Mouse (Mus musculus) limb, embryonic 11.5 days (tissue): Measurements from ENCODE around the gene Grin2b. TPM values are rescaled to one million over a fixed set of nuclear protein-coding genes. Genes with fewer than 3 reads are reported as not detected.

Experiments used
- ATAC-seq: fragments of 200-750 bp; cut with Nextera tagmentation; 2 replicates; pipeline ENCODE4 v1.8.0; 2017; ENCODE audit warnings: low read depth; ENCODE audit not compliant: insufficient number of reproducible peaks, low FRiP score, low TSS enrichment
- DNase-seq: peaks from one replicate; pipeline ENCODE4 v3.0.0-alpha.2; 2015; ENCODE audit warnings: low spot score
- H3K27ac ChIP-seq: fragments of 300-500 bp; sonication (generic); replicated peaks from 2 replicates; pipeline ENCODE4 v1.5.1; 2014; ENCODE audit warnings: low read depth, mild to moderate bottlenecking, low read length
- H3K27me3 ChIP-seq: fragments of 300-500 bp; sonication (generic); 2 replicates; pipeline ENCODE4 v1.6.1; 2014; ENCODE audit warnings: mild to moderate bottlenecking, low read length, mixed read lengths; ENCODE audit not compliant: control insufficient read depth, insufficient read depth
- H3K36me3 ChIP-seq: fragments of 300-500 bp; sonication (generic); 2 replicates; pipeline ENCODE4 v1.6.1; 2014; ENCODE audit warnings: mild to moderate bottlenecking, low read length, moderate library complexity, mixed read lengths; ENCODE audit not compliant: control insufficient read depth, insufficient read depth
- H3K4me1 ChIP-seq: fragments of 300-500 bp; sonication (generic); 2 replicates; pipeline ENCODE4 v1.6.1; 2014; ENCODE audit warnings: low read length, mixed read lengths; ENCODE audit not compliant: control insufficient read depth, insufficient read depth
- H3K4me2 ChIP-seq: fragments of 300-500 bp; sonication (generic); 2 replicates; pipeline ENCODE4 v1.6.1; 2014; ENCODE audit warnings: low read depth, mild to moderate bottlenecking, moderate library complexity; ENCODE audit not compliant: severe bottlenecking
- H3K4me3 ChIP-seq: fragments of 300-500 bp; sonication (generic); 2 replicates; pipeline ENCODE4 v1.5.1; 2014; ENCODE audit warnings: low read depth, low read length
- H3K9ac ChIP-seq: fragments of 300-500 bp; sonication (generic); 2 replicates; pipeline ENCODE4 v1.6.1; 2014; ENCODE audit warnings: mild to moderate bottlenecking, low read length
- H3K9me3 ChIP-seq: fragments of 300-500 bp; sonication (generic); 2 replicates; pipeline ENCODE4 v1.6.1; 2016; ENCODE audit warnings: low read length; ENCODE audit not compliant: control insufficient read depth
- WGBS: fragments of 180-500 bp; shearing (Covaris S2); extraction: QIAGEN DNeasy Blood & Tissue Kit; methylation state at CpG from one replicate; pipeline ENCODE4 v1.1.7; 2014; 5-methylcytosine and 5-hydroxymethylcytosine counted together
- polyA plus RNA-seq: library from polyadenylated mRNA; unstranded; fragments of >200 nt; fragmentation: Nextera tagmentation; extraction: Ambion mirVana; gene quantifications from 2 replicates; pipeline ENCODE4 v1.2.1, GENCODE M21; 2014

The Grin2b gene
- polyA plus RNA-seq, 1 experiment from 2014 or later: 0.32 TPM

DNA sequence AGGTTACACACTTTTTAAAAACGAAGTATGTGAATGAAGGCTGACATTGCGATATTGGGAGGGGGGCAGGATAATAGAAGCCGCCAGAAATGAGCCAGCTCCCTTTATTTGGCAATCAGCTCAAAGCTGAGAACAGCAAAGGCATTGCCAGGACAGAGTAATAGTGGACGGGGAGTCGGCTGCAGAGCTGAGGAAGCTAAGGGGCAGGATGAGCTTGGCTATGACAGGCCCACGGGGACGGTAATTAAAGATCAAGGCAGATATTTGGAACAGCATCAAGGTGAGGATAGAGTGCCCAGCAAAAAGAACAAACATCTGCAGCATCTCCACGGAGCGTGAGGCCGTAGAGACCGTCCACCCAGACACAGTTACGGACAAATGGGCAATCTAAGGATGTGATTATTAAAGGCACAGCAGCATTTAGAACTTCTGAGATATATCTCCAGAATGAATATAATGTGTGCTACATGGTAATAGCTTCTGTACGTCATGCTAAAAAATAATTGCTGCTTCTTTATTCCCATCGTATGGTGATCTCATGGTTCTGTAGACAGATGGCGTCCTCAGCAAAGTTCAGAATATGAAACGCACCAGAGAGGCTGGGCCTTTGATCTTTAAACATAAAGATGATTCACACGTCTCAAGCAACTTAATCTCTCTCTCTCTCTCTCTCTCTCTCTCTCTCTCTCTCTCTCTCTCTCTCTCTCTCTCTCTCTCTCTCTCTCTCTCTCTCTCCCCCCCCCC is 93.1 kb downstream of the Grin2b start:
- DNase-seq (no peak), ATAC-seq (no peak)
- no peak overlapping the region for H3K4me2 ChIP-seq
- H3K9me3 ChIP-seq: no peaks in the 10 kb centered on the region
- H3K27ac ChIP-seq: no peak overlapping the region
- 81% methylated on average over 17 of the region's 17 CpGs for WGBS
- no peak overlapping the region for H3K4me3 ChIP-seq
- H3K4me1 ChIP-seq: no peaks in the 10 kb centered on the region
- H3K9ac ChIP-seq: no peak overlapping the region
- H3K36me3 ChIP-seq: no peaks in the 10 kb centered on the region
- H3K27me3 ChIP-seq: no peaks in the 10 kb centered on the region

DNA sequence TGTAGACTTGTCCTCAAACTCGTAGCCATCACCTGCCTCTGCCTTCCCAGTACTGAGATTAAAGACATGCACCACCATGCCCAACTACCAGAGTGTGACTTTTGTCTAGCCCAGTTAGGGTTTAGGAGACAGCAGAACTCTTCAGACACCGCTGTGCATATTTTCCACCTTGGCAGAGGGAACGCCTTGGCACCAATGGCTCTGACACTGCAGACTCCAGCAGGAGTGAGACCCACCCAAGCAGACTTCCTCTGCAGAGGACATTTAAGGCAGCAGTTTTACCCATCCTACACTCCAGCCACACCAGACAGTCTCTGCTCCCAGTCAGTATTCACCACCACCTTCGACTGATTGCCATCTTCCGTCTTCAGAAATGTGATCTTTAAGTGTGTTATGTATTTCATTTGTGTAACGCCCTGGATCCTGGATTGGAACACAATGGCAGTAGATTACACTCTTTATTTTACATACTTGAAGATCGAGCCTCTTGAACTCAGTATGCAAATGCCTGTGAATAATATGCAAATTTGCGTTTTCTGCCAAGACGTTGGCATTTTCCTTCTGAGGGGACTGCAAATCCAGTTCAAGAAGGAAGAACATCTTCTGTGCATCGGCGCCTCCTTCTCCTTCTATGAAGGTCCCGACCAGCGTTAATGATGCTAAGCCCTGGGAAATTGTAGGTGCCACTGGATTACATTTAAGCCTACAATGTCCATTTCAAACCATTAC is 100.8 kb downstream of the Grin2b start:
- no peaks in the 10 kb centered on the region for H3K9me3 ChIP-seq
- no peaks in the 10 kb centered on the region for H3K4me1 ChIP-seq
- H3K36me3 ChIP-seq: no peaks in the 10 kb centered on the region
- ATAC-seq (no peak), DNase-seq (no peak)
- 87% methylated on average over 13 of the region's 13 CpGs for WGBS
- no peak overlapping the region for H3K4me2 ChIP-seq
- H3K9ac ChIP-seq: no peak overlapping the region
- no peak overlapping the region for H3K4me3 ChIP-seq
- H3K27me3 ChIP-seq: no peaks in the 10 kb centered on the region
- no peak overlapping the region for H3K27ac ChIP-seq

DNA sequence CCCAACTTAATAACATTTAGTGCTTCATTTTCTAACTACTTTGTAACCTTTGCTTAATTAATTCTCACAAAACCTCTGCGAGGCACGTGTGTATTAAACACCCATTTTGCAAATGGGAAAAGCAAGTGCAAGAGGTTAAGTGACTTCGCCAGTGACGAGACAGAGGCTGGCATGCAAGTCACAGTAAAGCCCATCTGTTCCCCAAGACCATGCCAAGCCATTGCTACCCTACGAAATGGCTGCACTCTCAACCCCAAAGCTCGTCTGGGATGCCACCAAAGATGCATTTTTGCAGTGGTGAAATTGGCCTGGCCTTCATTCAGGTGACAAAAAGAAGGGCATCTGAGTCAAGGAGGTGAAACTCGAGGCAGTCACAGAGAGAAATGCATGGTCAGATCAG is 103.2 kb downstream of the Grin2b start:
- ATAC-seq: no peak
- H3K4me2 ChIP-seq: no peak overlapping the region
- no peaks in the 10 kb centered on the region for H3K9me3 ChIP-seq
- H3K27me3 ChIP-seq: no peaks in the 10 kb centered on the region
- 85% methylated on average over 7 of the region's 7 CpGs for WGBS
- DNase-seq: no peak
- H3K36me3 ChIP-seq: no peaks in the 10 kb centered on the region
- no peaks in the 10 kb centered on the region for H3K4me1 ChIP-seq
- H3K4me3 ChIP-seq: no peak overlapping the region
- H3K9ac ChIP-seq: no peak overlapping the region
- H3K27ac ChIP-seq: no peak overlapping the region

DNA sequence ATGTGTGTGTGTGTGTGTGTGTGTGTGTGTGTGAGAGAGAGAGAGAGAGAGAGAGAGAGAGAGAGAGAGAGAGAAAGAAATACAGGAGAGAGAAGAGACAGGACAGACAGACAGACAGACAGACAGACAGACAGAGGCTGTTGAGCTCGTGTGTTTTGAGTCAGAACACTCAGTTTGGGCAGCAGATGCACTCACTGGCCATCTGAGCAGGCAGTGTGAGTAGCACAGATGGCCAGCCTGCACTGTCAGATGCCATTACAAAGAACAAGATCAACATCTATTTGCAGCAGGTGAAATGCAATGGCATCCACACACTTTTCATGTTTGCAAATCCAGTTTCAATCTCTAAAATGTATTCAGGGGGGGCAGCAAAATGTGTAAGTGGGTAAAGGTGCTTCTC is 120.0 kb downstream of the Grin2b start:
- no peak for DNase-seq
- ATAC-seq: no peak
- H3K9me3 ChIP-seq: no peaks in the 10 kb centered on the region
- no peak overlapping the region for H3K4me3 ChIP-seq
- no peak overlapping the region for H3K4me2 ChIP-seq
- H3K27me3 ChIP-seq: no peaks in the 10 kb centered on the region
- H3K27ac ChIP-seq: no peak overlapping the region
- H3K9ac ChIP-seq: no peak overlapping the region
- WGBS: 48% methylated on average over 1 of the region's 1 CpGs
- H3K36me3 ChIP-seq: no peaks in the 10 kb centered on the region
- no peaks in the 10 kb centered on the region for H3K4me1 ChIP-seq

DNA sequence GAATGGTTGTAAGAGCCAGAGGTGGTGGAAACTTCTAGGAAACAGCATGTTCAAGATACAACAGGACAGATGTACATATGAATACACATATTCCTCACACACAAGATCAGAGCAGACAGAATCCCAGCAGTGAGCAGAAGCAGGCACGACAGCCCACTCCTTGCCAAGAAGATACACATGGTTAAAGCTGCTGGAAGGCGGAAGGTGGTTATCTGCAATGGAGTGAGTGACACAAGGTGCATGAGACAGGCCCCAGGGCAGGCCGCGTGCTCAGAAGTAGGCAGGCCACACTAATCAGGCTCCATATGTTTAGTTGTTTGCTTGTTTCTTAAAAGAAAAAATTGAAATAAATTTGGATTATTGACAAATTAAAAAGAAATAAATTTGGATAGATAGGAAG is 123.0 kb downstream of the Grin2b start:
- H3K36me3 ChIP-seq: no peaks in the 10 kb centered on the region
- no peak overlapping the region for H3K9ac ChIP-seq
- H3K4me3 ChIP-seq: no peak overlapping the region
- whole genome bisulfite sequencing: 80% methylated on average over 4 of the region's 4 CpGs
- H3K27me3 ChIP-seq: no peaks in the 10 kb centered on the region
- no peak overlapping the region for H3K27ac ChIP-seq
- no peaks in the 10 kb centered on the region for H3K9me3 ChIP-seq
- no peak for DNase-seq
- ATAC-seq: no peak
- H3K4me2 ChIP-seq: no peak overlapping the region
- no peaks in the 10 kb centered on the region for H3K4me1 ChIP-seq

DNA sequence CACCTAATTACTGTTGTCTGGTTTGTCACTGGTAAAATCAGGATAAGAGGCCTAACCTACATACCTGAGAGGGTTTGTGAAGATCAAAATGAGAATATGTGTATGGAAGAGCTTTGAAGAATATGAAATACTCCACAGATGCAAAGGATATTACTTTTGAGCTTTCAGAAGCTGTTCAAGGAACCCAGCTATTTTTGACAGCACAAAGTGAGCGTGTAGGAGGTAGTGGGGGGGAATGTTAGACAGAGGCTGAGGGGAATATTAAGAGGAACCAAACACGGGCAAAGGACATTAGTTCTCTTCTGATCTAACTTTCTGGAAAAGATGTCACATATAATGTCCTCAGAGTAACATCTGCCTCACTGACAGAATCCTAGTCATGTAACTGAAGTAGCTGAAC is 125.2 kb downstream of the Grin2b start:
- no peaks in the 10 kb centered on the region for H3K4me1 ChIP-seq
- H3K9me3 ChIP-seq: no peaks in the 10 kb centered on the region
- H3K4me2 ChIP-seq: no peak overlapping the region
- ATAC-seq (no peak), DNase-seq (no peak)
- no peaks in the 10 kb centered on the region for H3K27me3 ChIP-seq
- H3K9ac ChIP-seq: no peak overlapping the region
- 85% methylated on average over 2 of the region's 2 CpGs for WGBS
- no peak overlapping the region for H3K27ac ChIP-seq
- H3K4me3 ChIP-seq: no peak overlapping the region
- no peaks in the 10 kb centered on the region for H3K36me3 ChIP-seq

DNA sequence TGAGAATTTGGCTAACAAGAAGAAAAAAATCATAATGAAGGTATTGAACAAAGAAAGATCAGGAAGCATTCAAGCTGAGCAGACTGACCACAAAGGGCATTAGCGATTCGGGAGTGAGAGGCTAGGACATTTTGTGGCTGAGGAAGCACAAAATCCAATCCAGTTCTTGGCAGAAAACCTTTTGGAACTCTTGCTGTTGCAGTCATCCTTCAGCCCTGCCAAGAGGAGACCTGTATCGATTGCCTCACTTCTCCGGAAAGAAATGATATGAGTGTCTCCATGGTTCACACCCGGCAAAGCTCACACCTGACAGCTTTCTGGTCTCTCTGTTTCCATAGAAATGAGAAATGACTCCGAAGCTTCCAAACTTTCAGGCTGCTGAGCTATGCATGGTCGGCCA is 127.2 kb downstream of the Grin2b start:
- Histone ChIP-seq H3K9ac (no peak overlapping the region), H3K4me3 (no peak overlapping the region), H3K4me1 (no peaks in the 10 kb centered on the region), H3K9me3 (no peaks in the 10 kb centered on the region), H3K4me2 (no peak overlapping the region), H3K36me3 (no peaks in the 10 kb centered on the region), H3K27ac (no peak overlapping the region), H3K27me3 (no peaks in the 10 kb centered on the region)
- ATAC-seq (no peak), DNase-seq (no peak)
- 87% methylated on average over 7 of the region's 7 CpGs for WGBS

DNA sequence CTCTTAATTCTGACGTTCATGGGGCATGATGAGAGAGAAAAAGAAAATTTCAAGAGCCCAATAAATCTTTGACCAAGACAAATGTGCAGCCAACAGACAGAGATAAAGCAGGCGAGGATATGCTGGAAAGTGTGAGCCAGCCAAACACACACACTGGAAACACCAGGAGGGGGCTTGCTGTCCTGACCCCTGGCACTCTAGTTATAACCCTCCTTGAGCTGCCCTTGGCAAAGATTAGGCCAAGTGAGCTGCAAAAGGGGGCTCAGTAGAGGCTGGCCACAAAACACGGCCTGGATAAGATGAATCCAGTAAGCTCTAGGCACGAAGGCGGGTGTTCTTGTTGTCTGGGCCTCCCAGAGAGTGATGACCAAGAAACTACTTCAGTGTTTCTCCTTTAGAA is 128.8 kb downstream of the Grin2b start:
- H3K9me3 ChIP-seq: no peaks in the 10 kb centered on the region
- DNase-seq: no peak
- H3K4me1 ChIP-seq: no peaks in the 10 kb centered on the region
- no peak overlapping the region for H3K4me3 ChIP-seq
- H3K9ac ChIP-seq: no peak overlapping the region
- no peaks in the 10 kb centered on the region for H3K27me3 ChIP-seq
- no peak overlapping the region for H3K27ac ChIP-seq
- no peak overlapping the region for H3K4me2 ChIP-seq
- 79% methylated on average over 5 of the region's 5 CpGs for WGBS
- H3K36me3 ChIP-seq: no peaks in the 10 kb centered on the region
- ATAC-seq: no peak
